Mouse (Mus musculus) MEL (cell line): ENCODE measurements at regions not wholly inside any gene's neighbourhood (a gene's known extent, or its start where the extent isn't known, plus 50 kb on each side); places are given as distances from the start of the nearest gene placed in this dataset.

ENCODE experiments used
- ELF1 ChIP-seq: IDR thresholded peaks from 2 replicates; pipeline ENCODE4 v1.6.1; 2014; ENCODE audit warnings: low read depth, mild to moderate bottlenecking, inconsistent platforms, low read length, improper control_type of control experiment, moderate library complexity
- EP300 ChIP-seq, 2 experiments: IDR thresholded peaks; 2 replicates each; pipeline ENCODE4 v1.6.1; 2011; ENCODE audit warnings: improper control_type of control experiment in 2 of 2, low read length in 2 of 2, low read depth in 1 of 2, mild to moderate bottlenecking in 1 of 2
- ZKSCAN1 ChIP-seq: IDR thresholded peaks from 2 replicates; pipeline ENCODE4 v1.6.1; 2012; ENCODE audit warnings: low read depth, mild to moderate bottlenecking, inconsistent platforms, low read length, improper control_type of control experiment, moderate library complexity

GRCm38 (mm10) chr4:47620700-47621099, 146.2 kb downstream of the Sec61b start:
- TF ChIP-seq ELF1 = no peak
- no peak for TF ChIP-seq EP300 (IDR thresholded peaks at IDR 0.05; ENCODE audit: low read depth in 1 of 2, low read length in 2 of 2)
- TF ChIP-seq ZKSCAN1 = no peak
